Mouse (Mus musculus) CH12.LX (cell line): ENCODE measurements around the gene Nup62cl. TPM values are rescaled to one million over a fixed set of nuclear protein-coding genes. Genes with fewer than 3 reads are reported as not detected.

Experiments used
- DNase-seq: peaks from one replicate; pipeline ENCODE4 v3.0.0-alpha.2; 2013; ENCODE audit errors: extremely low read depth
- H3K27ac ChIP-seq: 2 replicates; pipeline ENCODE4 v1.5.1; 2012; ENCODE audit warnings: low read depth, mild to moderate bottlenecking, control low read depth, moderate library complexity; ENCODE audit not compliant: insufficient read depth
- H3K27me3 ChIP-seq: replicated peaks from 2 replicates; pipeline ENCODE3; 2012; ENCODE audit warnings: inconsistent platforms
- H3K36me3 ChIP-seq, 2 experiments: replicated peaks in 1 of 2; 2 replicates each; pipeline versions ENCODE3 to v1.6.1; 2012; ENCODE audit warnings: inconsistent platforms in 1 of 2, low read length in 1 of 2, mild to moderate bottlenecking in 1 of 2, mixed read lengths in 1 of 2, moderate library complexity in 1 of 2; ENCODE audit not compliant: control insufficient read depth in 1 of 2, insufficient read depth in 1 of 2
- H3K4me1 ChIP-seq, 2 experiments: 2 replicates each; pipeline ENCODE4 v1.6.1; 2012; ENCODE audit warnings: inconsistent platforms in 1 of 2, moderate library complexity in 1 of 2; ENCODE audit not compliant: insufficient read depth in 2 of 2, control insufficient read depth in 1 of 2
- H3K4me2 ChIP-seq: 2 replicates; pipeline ENCODE4 v1.6.1; 2012; ENCODE audit warnings: low read depth, mild to moderate bottlenecking, control low read depth; ENCODE audit not compliant: poor library complexity, insufficient read depth, severe bottlenecking
- H3K4me3 ChIP-seq, 3 experiments: fragments of 150-350 bp in 1 of 3; sonication (generic) in 1 of 3; replicated peaks in 1 of 3; 2 replicates each; pipeline versions ENCODE3 to v1.5.1; 2011 to 2012; ENCODE audit warnings: low read depth in 2 of 3, low read length in 2 of 3, mild to moderate bottlenecking in 2 of 3, moderate library complexity in 2 of 3, control low read depth in 1 of 3, improper control_type of control experiment in 1 of 3, inconsistent platforms in 1 of 3, mixed read lengths in 1 of 3; ENCODE audit not compliant: poor library complexity in 1 of 3
- H3K79me2 ChIP-seq: replicated peaks from 2 replicates; pipeline ENCODE4 v1.6.1; 2012; ENCODE audit warnings: mild to moderate bottlenecking, moderate library complexity; ENCODE audit not compliant: control insufficient read depth, poor library complexity, insufficient read depth, severe bottlenecking; ENCODE audit errors: extremely low read depth
- H3K9ac ChIP-seq: 2 replicates; pipeline ENCODE4 v1.6.1; 2012; ENCODE audit warnings: low read depth, mild to moderate bottlenecking, control low read depth, moderate library complexity; ENCODE audit not compliant: insufficient read depth
- H3K9me3 ChIP-seq: replicated peaks from 2 replicates; pipeline ENCODE3; 2012; ENCODE audit warnings: low read length, inconsistent platforms, mixed read lengths
- CHD1 ChIP-seq: IDR thresholded peaks from 2 replicates; pipeline ENCODE4 v1.6.1; 2012; ENCODE audit warnings: low read depth, low read length, improper control_type of control experiment, inconsistent platforms
- KAT2A ChIP-seq: IDR thresholded peaks from 2 replicates; pipeline ENCODE4 v1.6.1; 2012; ENCODE audit warnings: low read length, improper control_type of control experiment, inconsistent platforms; ENCODE audit not compliant: insufficient replicate concordance
- MEF2A ChIP-seq: IDR thresholded peaks from 2 replicates; pipeline ENCODE4 v1.6.1; 2014; ENCODE audit warnings: low read depth, mild to moderate bottlenecking, inconsistent platforms, low read length, improper control_type of control experiment, borderline replicate concordance
- dilution Hi-C: fragments of 300-500 bp; cut with MboI; formaldehyde crosslinking; loops from 2 replicates; pipeline ENCODE4 v1.14.3; 2020; ENCODE audit warnings: low sequenced_read_pairs; ENCODE audit not compliant: extremely low pct_unique_long_range_greater_than_20kb, extremely low pct_ligation_motif_present
- in situ Hi-C: fragments of 300-500 bp; cut with MboI; formaldehyde crosslinking; loops from 3 replicates; pipeline ENCODE4 v1.14.3; 2019; ENCODE audit warnings: low sequenced_read_pairs, low pct_ligation_motif_present, low pct_unique_long_range_greater_than_20kb, mixed read lengths
- polyA plus RNA-seq: library from polyadenylated mRNA; unstranded; fragments of >175 nt; gene quantifications from 2 replicates; pipeline ENCODE4 v1.2.1, GENCODE M21; 2012; ENCODE audit warnings: low read depth; ENCODE audit not compliant: insufficient read length
- total RNA-seq, 2 experiments: library from RNA; depleted of rRNA; stranded (reverse); fragments of 300-350 nt in 1 of 2; fragments of >200 nt in 1 of 2; gene quantifications; 2 replicates each; pipeline ENCODE4 v1.2.3; 2012 to 2014

The Nup62cl gene
- total and polyA plus RNA-seq, 3 experiments, result 8.3 to 41.8 (median 15.1) TPM

GRCm38 (mm10) chrX:139982115-139982514, 80.4 kb downstream of the Nup62cl start:
- H3K4me1 ChIP-seq, result no peaks in the 10 kb centered on the region
- TF ChIP-seq MEF2A (no peak), CHD1 (no peak), KAT2A (no peak)
- TF ChIP-seq, all 38 proteins: peak for 0
- H3K9me3 ChIP-seq, result no peaks in the 10 kb centered on the region
- H3K4me2 ChIP-seq, result no peak overlapping the region
- no peaks in the 10 kb centered on the region for H3K79me2 ChIP-seq
- in situ Hi-C loops (no loop called here), dilution Hi-C loops (no loop called here)
- no peaks in the 10 kb centered on the region for H3K27me3 ChIP-seq
- H3K9ac ChIP-seq, result no peak overlapping the region
- no peak overlapping the region for H3K4me3 ChIP-seq
- H3K36me3 ChIP-seq, result peaks cover 8 to 35% of the 10 kb centered on the region in 2 experiments
- no peak for DNase-seq
- no peak overlapping the region for H3K27ac ChIP-seq

Other genes with a start within 250 kb of the Nup62cl start
- not detected in 2 replicates for gene Morc4, start 191.0 kb downstream of the Nup62cl start, total RNA-seq (2012; rRNA removed)
- not detected in 2 replicates for gene Morc4, start 191.0 kb downstream of the Nup62cl start, total RNA-seq (2014; rRNA removed)
- gene Morc4, start 191.0 kb downstream of the Nup62cl start, polyA plus RNA-seq, result not detected in 2 replicates
- gene Rbm41, start 64.1 kb downstream of the Nup62cl start, total RNA-seq (2012; rRNA removed), result 8.0 and 8.9 TPM in 2 replicates
- 11.1 and 11.9 TPM in 2 replicates for gene Rbm41, start 64.1 kb downstream of the Nup62cl start, total RNA-seq (2014; rRNA removed)
- gene Rbm41, start 64.1 kb downstream of the Nup62cl start, polyA plus RNA-seq, result 6.5 and 7.8 TPM in 2 replicates
- 0.92 and 1.8 TPM in 2 replicates for gene Pih1h3b, start 167 bp upstream of the Nup62cl start, total RNA-seq (2012; rRNA removed)
- 0.26 and 0.48 TPM in 2 replicates for gene Pih1h3b, start 167 bp upstream of the Nup62cl start, total RNA-seq (2014; rRNA removed)
- 0.20 and 0.22 TPM in 2 replicates for gene Pih1h3b, start 167 bp upstream of the Nup62cl start, polyA plus RNA-seq